Mouse (Mus musculus): ENCODE data around the gene Arsg.

The Arsg gene

DNA sequence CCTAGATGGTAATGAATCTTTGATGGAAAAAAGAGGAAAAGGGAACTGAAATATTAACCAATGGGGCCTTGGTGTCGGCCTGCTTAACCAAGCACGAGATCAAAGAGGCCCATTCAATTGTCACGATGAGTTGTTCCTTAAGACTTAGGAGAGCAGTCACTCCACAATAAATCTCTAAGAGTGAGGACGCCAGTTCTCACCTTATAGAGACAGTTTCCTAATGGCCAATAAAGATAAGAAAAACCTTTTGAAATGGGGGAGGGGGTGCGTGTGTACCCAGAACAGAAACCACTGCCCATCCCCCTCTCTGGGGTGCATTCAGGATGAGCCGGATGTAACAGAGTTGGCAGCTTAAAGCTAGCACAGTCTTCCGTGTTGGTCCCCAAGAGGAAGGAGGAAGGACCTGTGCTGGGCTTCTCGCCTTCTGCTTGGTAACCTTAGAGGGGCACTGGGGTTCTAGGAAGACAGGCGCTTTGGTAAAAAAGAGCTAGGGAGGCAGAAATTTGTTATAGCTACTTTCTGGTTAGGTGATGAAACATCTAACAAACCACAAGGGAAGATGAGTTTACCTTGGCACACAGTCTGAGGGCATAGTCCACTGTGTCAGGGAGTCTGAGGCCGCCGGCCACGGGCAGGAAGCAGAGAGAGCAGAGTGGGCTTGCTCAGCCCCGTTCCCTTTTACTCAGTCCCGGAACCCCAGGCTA is 22.7 kb downstream of the Arsg start:
- no peak for DNase-seq (ENCODE audit: low spot score)

DNA sequence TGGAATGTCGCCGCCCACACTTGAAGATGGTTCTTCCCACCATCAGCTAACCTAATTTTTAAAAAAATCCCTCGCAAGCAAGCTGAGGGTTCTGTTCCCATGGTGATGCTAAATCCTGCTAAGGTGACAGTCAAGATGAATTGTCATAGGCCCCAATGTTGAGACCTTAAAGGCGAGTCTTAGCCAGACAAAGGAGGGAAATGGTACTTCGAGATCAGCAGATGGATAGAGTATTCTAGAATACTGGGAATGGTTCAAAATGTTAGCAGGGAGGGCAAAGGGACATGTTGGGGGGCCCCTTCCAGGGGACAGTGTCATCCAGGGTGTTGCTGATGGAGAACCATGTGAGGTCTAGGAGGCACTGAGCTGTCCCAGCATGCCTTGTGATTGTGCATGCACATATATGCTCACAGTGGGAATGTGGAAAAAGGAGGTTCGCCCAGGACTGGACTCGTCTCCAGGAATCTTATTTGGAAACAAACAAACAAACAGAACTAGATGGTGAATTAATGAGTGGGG is 23.4 kb downstream of the Arsg start:
- no peak for DNase-seq (ENCODE audit: low spot score)

DNA sequence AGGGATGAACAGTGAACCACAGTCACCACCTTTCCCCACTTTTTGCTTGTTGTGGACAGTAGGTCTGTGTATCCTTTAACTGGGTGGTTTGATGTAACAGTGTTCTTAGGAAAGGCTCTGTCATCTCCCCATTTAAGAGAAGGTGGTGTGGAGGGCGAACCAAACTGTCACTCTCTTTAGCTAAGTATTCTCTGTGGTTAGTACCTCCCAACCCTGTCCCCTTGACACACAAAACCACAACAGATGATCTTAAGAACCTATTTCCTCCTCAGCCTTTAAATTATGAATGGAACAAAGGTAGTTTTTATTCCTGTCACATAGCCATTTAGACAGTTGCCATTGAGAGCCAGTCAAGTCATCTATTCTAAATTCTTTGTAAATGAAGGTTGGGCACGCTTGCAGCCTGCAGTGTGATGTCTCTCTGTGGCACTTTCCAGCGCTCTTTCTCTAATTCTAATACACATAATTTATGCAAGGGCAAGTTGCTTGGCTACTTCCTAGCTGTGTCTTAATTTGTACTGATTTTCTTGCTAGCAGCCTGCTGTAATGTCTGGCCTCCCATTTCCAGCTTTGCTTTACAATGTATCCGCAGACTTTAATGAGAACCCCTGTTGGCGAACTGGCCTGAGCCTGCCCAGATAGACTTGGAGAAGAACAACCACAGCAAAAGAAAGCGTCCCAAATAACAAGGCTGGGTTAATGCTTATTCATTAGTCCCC is 24.0 kb downstream of the Arsg start:
- DNase-seq (ENCODE audit: low spot score), result no peak

GRCm38 (mm10) chr11:109497990-109498389 is 24.8 kb downstream of the Arsg start:
- DNase-seq (ENCODE audit: low spot score), result no peak

DNA sequence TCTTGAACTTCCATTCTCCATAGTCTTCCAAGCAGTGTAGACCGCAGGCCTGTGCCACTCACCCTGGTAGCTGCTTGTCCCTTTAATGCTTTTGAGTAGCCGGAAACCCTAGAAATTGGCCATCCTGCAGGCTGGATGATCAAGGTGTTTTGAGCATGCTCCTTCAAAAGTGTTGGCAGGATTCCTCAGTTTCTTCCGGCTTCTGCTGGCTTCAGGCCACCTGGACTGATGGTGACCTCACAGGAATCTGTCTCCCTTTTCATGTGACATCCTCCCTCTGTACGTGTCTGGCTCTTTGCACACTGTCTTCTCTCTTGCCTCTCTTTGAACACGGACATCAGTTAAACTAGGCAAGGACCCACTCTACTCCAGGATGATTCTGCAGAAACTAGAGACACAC is 27.0 kb downstream of the Arsg start:
- DNase-seq (ENCODE audit: low spot score), result no peak

DNA sequence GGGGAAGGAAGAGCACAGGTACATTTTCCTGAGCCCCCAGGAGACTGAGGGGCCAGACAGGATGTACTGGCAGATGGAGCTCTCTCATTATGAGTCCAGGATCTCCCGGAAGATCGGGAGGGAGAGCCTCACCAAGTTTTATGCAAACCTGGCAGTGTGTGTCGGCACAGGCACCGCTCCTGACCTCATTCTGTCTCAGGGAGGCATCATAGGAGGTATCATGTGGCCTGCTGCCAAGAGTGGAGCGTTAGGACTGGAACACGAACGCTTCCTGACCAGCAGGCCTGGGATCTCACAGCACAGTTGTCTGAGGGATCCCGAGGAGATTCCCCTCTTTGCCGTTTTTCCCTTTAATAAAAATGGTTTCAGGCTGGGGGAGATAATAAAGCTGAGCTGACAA is 31.8 kb downstream of the Arsg start:
- no peak for DNase-seq (ENCODE audit: low spot score)

- DNase-seq (ENCODE audit: low spot score), result no peak
Measured at GRCm38 (mm10) chr11:109505823-109506222, 32.6 kb downstream of the Arsg start.

DNA sequence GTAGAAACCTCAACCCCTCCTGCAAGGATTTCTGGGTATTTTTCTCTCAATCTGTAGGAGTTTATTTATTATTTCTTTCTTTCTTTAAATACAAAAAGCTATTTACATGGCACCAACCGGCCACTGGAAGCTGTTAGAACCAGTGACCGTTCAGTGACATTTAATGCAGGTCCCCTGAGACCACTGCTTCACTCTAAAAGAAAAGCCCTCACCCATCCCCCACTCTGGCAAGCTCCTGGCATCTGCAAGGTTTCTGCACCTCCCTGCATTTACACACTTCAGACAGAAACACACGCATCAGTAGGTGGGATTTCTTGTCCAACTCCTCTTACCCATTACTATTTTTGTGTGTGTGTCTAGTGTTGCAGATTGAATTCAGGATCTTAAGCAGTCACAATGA is 33.9 kb downstream of the Arsg start:
- DNase-seq (ENCODE audit: low spot score), result no peak

- DNase-seq (ENCODE audit: low spot score), result no peak
Measured at GRCm38 (mm10) chr11:109512995-109513675, 40.0 kb downstream of the Arsg start.

DNA sequence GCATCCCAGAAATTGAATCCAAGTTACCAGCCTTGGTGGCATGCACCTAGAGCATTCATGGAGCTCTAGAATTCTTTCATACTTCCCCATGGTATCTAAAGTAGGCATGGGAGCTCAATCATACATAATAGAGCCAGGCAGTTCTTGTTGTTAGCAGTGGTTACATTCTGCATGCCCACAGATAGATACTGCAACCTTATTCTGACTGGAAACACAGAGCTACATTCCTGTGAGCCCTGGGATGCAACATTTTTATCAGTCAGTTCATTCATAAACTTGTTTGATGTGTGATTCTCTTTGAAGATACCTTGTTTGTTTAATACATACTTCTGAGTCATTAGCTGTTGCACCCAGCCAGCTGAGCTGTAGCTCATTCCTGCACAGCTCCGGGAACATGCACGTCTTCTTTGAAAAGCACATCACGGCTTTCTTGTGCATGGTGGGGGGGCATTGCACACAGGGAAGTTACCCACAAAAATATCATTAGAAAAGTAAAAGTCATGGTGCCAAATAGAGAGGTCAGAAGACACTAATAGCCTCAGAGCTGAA is 41.0 kb downstream of the Arsg start:
- no peak for DNase-seq (ENCODE audit: low spot score)

DNA sequence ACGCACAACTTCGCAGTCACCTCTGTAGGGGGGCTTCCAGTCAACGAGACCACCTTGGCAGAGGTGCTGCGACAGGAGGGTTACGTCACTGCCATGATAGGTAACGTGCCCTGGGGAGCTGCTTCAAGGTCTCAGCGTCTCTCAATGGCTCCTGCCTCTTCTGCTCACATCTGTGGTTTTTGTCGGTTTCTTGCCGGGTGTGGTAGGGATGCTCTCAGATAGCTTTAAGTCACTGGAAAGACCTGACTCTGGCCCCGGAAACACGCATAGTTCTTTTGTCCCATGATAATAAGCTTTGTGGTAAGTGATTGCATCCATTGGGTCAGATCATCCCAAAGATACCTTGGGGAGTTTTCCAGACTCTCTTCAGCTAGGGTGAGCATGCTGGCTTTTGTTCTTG is 44.2 kb downstream of the Arsg start:
- no peak for DNase-seq (ENCODE audit: low spot score)

GRCm38 (mm10) chr11:109517816-109518215 is 44.6 kb downstream of the Arsg start:
- DNase-seq (ENCODE audit: low spot score), result no peak

- DNase-seq (ENCODE audit: low spot score), result no peak
Measured at GRCm38 (mm10) chr11:109520958-109521357, 47.8 kb downstream of the Arsg start.

- no peak for DNase-seq (ENCODE audit: low spot score)
Measured at GRCm38 (mm10) chr11:109524869-109525268, 51.7 kb downstream of the Arsg start.

GRCm38 (mm10) chr11:109525571-109525970 is 52.4 kb downstream of the Arsg start:
- DNase-seq (ENCODE audit: low spot score), result no peak

DNA sequence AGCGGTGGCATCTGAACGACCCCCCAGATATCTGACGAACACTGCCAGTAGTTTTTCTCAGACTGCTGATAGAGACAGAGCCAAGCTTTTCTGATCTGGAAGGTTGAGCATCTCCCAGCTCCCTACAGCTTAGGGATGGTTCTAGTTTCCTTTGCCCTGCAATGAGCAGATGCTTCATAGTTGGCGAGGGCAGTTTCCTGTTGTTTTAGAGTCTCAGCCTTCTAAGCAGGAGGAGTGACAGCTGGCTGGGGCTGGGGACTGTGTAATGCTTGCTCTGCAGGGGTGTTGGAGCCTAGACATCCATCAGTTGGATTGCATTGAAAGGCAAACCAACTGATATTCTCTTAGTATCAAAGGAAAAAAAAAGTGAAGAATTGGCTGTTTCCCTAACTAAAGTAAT is 56.9 kb downstream of the Arsg start:
- DNase-seq (ENCODE audit: low spot score), result no peak

DNA sequence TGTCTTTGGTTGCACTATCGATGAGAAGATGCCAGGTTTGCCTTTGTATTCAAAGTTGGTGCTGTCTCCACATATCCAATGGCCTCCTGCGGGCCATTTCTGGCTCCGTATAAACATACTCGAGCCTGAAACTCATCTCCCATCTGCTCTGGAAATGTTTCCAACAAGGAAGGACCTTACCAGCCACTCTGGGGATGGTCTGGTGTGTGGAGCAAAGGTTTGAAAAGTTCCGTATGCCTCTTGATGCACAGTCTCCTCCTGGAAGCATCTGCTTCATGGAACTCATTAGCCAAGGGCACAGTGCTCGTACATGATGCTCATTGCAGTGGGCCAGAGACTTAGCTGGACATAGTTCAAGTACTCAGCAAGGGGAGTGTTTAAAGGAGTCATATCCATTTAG is 62.8 kb downstream of the Arsg start:
- DNase-seq (ENCODE audit: low spot score), result no peak

- DNase-seq (ENCODE audit: low spot score), result no peak
Measured at GRCm38 (mm10) chr11:109536939-109537338, 63.8 kb downstream of the Arsg start.

DNA sequence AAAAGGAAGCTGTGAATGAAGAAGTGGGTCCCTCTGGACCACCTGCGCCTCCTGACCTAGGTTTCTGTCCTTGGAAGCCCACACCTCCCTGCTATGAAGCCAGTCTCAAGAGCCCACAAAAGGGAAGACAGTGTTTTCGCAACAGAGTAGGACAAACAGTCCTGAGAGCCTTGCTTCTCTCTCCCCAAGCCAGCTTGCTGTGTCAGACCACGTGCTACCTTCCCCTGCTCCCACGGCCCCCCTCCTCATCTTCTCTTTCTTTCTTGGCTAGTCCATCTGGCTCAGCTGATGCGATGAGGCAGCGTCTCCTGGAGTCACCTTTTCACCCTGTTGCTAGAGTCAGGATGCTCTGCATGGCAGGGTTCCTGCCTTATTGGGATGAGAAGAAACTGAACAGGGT is 66.1 kb downstream of the Arsg start:
- DNase-seq (ENCODE audit: low spot score), result peak; percentile 34

GRCm38 (mm10) chr11:109543466-109543865 is 70.3 kb downstream of the Arsg start:
- no peak for DNase-seq (ENCODE audit: low spot score)

- DNase-seq (ENCODE audit: low spot score), result no peak
Measured at GRCm38 (mm10) chr11:109544432-109544831, 71.3 kb downstream of the Arsg start.

GRCm38 (mm10) chr11:109545265-109545664 is 72.1 kb downstream of the Arsg start:
- peak; percentile 33 for DNase-seq (ENCODE audit: low spot score)

- DNase-seq (ENCODE audit: low spot score), result no peak
Measured at GRCm38 (mm10) chr11:109545700-109546143, 72.5 kb downstream of the Arsg start.

All from embryo, embryonic 10.5 days (tissue).